Mouse (Mus musculus) brain, embryonic 14.5 days (tissue): ENCODE results near the gene Eef1b2.

Experiments used
- CTCF ChIP-seq: fragments of 200-500 bp; IDR thresholded peaks from 2 replicates; pipeline ENCODE4 v1.5.1; 2012; ENCODE audit warnings: inconsistent platforms, mild to moderate bottlenecking, moderate library complexity, borderline replicate concordance; ENCODE audit not compliant: insufficient read depth, insufficient read length; ENCODE audit errors: extremely low read depth
- POLR2A ChIP-seq: fragments of 200-500 bp; IDR thresholded peaks from 2 replicates; pipeline ENCODE4 v1.6.1; 2012; ENCODE audit warnings: mild to moderate bottlenecking, inconsistent platforms, borderline replicate concordance; ENCODE audit not compliant: poor library complexity, insufficient read depth, insufficient read length, severe bottlenecking; ENCODE audit errors: extremely low read depth

GRCm38 (mm10) chr1:63129273-63129672 lies 47.4 kb upstream of the Eef1b2 start:
- TF ChIP-seq CTCF (no peak), POLR2A (no peak)
